Mouse (Mus musculus) inflammation-experienced regulatory T-cells, adult 6 months (primary cell): ENCODE data around the gene Dnaja1. TPM values are rescaled to one million over a fixed set of nuclear protein-coding genes. Genes with fewer than 3 reads are reported as not detected.

Experiments
- ATAC-seq: one replicate; pipeline ENCODE4 v1.8.0; 2017
- polyA plus RNA-seq, 3 experiments: library from polyadenylated mRNA; unstranded; fragments of 100-300 nt; shearing (Covaris generic); gene quantifications; one replicate each; pipeline ENCODE4 v1.2.1; 2017

Gene Dnaja1
- polyA plus RNA-seq: 100 to 1,000 TPM; 482 to 526 (median 512) TPM

DNA sequence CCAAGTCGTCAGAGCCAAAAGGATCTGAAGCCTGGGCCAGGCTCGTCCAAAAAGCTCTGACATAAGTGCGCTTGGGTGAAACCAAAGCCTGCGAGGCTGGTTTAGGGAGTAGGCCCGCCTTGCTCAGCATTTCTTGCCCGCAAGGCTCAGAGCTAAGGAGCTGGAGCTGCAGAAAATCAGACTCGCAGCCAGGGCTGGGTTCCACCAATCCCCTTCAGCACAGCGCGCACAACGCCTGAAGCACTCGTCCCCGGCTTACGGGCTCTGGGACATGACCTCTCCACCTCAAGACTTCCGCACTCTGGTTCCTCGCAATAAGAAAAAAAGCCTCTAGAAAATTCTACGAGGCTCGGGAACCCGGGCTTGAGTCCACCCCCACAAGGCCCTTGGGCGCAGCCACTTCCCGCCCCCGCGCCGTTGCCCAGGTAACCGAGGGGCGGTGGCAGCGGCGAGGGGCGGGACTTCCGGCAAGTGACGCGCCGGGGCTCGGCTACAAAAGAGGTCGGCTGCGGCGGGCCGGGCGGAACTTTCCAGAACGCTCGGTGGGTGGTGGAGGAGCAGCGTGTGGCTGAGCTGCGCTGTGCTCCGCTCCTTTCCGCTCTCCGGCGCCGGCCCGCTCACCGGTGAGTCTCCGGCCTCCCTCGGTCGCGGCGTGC, at the start of gene Dnaja1:
Gene Dnaja1 (plus strand): TSS at position 140 of the 656 bp plus-strand sequence.
- peak; percentile 73 for ATAC-seq

DNA sequence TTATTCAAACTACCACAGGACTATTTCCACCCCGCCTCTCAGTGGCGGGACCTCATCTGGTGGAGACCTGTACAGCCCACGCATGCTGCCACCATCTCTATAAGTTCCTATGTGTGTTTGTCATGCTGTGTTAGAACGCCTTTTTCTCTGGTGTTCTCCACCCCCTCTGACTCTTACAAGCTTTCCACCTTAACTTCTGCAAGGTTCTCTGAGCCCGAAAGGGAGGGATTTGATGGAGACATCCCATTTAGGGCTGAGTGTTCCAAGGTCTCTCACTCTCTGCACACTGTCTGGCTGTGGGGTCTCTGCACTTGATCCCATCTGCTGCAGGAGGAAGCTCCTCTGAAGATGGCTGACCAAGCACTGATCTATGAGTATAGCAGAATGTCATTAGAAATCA, 48.4 kb upstream of the Dnaja1 start:
- no peak for ATAC-seq

DNA sequence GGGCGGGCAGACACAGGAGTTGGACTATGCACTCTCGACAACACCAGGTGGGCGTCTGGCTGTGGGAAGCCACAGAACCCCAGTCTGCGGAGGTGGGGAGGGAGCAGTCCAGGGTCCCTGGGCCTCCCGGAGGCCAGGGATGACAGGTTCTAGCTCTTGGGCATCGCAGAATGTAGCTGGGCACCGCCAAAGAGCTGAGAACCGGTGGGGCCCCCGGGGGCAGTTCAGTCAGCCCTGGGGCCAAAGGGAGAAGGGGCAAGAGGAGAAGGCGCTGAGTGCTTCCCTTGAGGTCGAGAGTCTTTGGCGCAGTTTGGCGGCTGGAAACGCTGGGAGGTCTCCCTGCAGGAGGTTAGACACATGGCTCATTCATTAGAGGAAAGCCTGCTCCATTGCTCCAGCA, 45.6 kb upstream of the Dnaja1 start:
- no peak for ATAC-seq

DNA sequence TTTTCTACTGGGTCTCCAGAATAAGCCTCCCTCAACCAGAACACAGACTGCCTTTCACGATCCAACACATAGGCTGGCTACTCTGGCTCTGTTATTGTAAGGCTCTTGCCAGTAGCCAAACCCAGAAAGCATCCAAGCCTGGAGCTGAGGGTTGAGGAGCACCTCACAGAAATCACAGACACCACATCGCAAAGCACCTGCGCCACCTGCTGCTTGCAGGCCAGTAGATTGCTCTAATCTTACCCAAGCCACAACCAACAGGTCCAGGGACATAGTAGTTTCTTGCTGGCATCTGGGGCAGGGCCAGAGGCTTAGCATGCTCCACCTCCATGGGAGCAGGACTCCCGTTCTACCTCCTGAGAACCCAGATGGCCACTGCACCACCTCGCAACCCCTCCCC, 44.8 kb upstream of the Dnaja1 start:
- ATAC-seq: no peak

DNA sequence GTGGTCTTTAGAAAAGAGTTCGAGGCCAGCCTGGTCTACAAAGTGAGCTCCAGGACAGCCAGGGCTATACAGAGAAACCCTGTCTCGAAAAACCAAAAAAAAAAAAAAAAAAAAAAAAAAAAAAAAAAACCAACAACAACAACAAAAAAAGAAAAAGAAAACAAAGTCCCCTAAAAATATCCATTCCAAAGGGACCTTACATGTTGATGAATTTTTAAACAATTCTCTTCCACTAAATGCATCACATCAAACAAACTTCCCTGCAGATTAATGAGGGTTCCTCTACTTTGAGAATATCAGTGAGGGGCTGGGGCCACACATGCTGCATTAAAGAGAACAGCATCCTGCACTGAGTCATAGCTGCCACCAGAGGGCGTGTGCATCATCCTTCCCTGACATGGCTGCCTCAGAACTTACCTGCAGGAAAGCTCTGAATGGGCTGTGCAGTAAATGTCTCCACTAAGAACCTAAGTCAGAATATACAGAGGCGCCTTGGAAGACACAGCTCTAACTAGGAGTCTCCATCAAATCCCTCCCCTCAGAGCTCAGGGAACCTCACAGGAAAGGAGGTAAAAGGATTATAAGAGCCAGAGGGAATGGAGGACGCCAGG, 41.6 kb upstream of the Dnaja1 start:
- ATAC-seq: peak; percentile 92

DNA sequence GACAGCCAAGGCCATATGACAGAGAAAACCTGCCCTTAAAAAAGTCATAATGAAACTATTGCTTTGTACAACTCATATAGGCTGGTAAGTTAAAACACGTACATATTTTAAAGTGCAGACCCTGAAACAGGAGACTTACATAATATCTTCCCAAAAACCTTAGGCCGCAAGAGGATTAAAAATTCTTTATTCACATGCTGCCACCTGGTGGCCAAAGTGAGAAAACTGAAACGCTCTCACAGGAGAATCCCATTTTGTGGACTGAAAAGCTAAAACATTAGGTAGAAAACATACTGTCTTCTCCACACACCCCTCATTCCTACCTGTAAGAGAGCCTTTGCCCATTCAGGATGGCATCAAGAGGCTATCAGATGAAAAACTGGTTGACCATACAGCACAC, 40.0 kb upstream of the Dnaja1 start:
- no peak for ATAC-seq

DNA sequence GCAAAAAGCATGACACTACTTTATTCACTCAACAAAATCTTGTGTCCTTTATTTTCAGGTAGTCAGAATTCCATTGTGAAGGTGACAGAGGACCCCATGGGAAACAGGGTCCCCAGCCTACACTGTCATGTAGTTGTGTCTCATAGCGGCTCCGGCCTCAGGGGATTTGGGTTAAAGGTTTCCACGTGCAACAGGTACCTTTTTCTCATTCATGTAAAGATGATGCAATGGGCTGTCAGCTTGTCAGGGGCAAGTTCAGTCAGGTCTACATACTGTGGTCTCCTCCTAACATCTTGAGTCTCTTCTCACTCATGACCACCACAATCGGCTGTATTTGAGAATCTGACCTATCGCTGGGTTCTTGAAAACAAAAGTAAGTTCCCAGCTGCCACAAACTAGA, 39.6 kb upstream of the Dnaja1 start:
- ATAC-seq: no peak

DNA sequence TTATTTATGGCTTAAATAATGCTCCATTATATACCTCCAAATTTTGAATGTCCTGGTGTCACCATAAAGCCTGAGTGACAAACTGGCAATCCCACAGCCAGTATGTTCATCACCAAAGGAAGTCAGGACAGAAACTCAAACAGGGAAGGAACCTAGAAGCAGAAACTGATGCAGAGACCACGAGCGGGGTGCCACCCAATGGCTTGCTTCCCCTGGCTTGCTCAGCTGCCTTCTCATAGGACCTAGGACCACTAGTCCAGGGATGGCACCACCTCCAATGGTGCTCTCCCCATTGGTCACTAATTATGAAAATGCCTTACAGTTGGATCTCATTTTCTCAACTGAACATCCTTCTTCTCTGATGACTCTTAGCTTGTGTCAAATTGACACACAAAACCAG, 38.6 kb upstream of the Dnaja1 start:
- ATAC-seq: no peak

DNA sequence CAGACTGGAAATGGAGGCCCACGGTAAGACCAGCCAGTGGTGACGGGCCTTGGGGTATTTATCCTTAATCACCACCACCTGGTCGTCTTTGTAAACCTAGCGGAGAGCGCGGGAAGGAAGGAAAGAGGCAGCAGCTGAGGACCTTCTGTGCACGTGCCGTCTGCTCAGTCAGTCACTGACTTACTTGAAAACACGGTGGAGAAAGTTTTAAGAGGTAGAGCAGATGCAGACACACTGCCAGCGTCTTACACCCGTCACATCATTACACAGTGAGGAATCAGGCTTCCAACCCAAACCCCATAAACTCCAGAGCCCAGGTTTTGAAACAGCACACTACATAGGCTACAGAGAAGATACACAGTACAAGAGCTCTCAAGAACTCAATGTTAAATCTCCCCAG, 30.9 kb upstream of the Dnaja1 start:
- ATAC-seq: no peak

DNA sequence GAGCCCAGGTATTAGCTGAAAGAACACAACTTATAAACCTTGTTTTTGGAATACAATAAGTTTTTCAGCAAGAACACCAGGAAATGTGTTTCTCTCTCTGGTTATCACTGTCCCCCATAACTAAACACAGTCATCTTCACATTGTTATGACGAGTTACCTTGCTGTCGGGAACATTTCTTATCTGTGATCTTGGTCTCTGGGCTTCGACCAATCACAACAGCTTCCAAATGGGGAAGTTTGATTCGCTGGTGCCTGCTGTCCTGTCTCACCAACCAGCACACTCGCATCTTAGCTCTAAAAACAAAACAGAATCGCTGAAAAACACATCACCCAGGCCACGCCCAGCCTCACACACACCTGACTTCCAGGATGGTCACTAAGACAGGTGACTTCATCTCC, 24.9 kb upstream of the Dnaja1 start:
- ATAC-seq: no peak

DNA sequence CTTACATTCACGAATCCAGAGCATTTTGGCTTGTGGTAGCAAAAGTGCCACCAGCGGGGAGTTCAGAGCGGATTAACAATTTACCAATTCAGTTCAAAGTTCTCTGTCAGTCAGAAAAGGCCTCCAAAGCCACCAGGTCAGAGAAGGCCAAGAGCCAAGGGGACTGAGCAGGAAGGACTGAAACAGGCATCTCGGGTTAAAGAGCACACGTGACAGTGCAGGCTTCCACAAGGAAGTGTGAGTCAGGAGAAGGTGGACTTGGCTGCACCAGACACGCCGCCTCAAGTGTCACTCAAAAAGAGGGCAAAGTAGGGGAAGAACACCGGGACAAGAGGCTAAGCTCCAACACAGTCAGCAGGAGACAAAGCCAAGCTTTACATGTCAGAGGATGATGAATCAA, 21.7 kb upstream of the Dnaja1 start:
- no peak for ATAC-seq

DNA sequence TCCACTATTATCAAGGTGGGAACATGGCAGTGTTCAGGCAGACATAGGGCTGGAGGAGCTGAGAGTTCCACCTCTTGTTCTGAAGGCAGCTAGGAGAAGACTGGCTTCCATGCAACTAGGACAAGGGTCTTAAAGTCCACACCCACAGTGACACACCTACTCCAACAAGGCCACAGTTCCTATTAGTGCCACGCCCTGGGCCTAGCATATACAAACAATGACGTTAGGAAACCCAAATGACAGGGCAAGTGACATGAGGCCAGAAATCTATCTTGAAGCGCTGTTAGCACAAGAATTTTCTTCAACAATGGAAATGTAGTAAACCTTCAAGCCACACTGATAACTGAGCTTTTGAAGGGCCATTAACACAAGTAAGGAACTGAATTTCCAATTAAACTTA, 20.2 kb upstream of the Dnaja1 start:
- no peak for ATAC-seq

DNA sequence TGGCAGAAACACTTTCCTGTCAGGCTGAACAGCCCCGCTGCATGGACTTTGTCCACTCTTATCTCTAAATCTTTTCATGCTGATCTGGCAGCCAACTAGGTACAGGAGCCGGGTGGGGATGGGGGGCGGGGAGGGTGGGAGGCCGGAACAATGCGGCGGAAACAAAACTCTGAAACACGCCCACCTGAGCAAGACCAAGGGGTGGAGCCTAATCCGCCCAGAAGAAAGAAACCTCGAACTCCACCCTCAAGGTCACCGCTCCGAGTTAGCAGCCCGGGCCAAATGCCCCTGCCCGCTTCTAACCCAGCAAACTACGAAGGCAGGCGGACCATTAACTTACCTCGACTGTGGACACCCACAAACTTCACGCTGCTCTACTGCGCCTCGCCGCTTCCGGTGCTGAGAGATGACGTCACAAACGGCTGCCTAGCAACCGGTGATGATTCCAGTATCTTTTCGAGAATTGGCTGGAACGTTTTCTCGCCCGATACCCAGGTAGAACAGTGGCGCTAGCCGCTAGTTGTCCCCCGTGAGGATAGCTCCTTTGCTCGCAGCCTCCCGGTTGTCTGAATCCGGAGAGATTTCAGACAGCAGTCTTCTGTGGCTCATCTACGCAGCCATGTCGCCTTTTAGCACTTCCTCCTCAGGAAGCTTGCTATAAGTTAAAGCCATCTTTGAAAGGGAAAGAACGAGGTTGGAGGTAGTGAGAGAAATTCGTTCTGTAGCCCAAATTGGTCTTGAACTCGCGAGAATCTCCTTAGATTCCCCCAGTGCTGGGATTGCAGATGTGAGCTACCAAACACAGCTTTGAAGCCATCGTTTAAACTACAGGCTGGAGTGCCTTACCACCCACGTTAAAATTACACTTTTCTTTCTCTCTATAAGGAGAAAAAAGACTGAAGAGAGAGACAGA, 18.9 kb upstream of the Dnaja1 start, which contains the start of gene Aptx:
Gene Aptx (minus strand): TSS at position 398 of the 913 bp plus-strand sequence.
- peak; percentile 96 for ATAC-seq

DNA sequence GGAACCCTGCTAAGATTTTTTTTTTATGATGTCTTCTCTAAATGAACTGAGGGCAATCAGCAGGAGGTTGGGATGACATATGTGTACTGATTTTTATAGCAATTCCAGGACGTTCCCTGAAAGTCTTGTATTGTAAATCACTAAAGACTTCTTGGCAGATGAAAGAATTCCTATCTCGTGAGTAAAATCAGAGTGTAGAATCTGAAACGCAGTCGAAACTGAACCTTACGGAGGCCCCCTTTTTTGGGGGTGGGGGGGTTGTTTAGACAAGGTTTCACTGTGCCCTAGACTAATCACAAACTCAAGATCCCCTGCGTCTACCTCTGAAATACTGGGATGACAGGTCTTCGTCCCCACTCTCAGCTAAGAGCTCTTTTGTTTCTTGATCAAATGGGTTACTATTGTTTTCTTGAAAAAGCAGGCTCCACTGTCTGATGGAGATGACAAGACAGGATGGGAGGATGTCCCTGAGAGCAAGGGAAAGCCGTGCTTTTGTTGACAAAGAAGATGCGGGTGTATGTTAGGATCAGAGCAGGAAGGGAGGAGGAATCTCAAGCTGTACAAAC, 18.2 kb upstream of the Dnaja1 start:
- no peak for ATAC-seq

DNA sequence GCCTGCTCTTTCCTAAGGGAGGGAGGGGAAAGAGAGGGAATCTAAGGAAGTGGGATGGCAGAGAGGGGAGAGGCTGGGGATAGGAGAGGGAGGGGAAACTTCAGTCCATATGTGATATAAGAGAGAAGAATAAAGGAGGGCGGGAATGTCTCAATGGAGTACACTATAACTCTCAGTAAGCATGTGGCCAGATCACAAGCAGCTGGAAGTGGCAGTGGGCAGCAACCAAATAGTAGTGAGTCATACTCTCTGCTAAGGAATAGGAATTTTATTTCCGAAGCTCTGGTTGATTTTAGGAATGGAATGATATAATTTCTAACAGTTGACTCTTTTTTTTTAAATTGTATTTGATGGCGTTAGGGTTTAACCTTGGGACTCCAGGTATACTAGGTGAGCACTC, 4.8 kb upstream of the Dnaja1 start:
- ATAC-seq: no peak

DNA sequence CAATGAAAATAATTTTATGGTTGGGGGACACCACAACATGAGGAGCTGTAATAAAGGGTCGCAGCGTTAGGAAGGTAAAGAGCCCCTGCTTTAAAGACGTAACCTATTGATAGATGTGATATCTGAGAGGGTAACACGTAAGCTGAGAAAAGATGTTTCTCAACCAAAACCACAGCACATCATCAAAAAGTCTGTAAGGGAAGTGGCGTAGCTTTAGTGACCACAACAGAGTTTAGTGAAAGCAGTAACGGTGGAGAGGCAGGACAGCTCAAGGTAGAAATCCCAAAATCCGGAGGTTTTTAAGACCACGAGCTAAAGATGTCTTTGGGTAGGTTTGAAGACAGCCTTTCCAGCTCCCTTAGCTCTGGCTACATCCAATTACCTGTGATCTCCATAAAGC, 1.0 kb upstream of the Dnaja1 start:
- peak; percentile 53 for ATAC-seq

DNA sequence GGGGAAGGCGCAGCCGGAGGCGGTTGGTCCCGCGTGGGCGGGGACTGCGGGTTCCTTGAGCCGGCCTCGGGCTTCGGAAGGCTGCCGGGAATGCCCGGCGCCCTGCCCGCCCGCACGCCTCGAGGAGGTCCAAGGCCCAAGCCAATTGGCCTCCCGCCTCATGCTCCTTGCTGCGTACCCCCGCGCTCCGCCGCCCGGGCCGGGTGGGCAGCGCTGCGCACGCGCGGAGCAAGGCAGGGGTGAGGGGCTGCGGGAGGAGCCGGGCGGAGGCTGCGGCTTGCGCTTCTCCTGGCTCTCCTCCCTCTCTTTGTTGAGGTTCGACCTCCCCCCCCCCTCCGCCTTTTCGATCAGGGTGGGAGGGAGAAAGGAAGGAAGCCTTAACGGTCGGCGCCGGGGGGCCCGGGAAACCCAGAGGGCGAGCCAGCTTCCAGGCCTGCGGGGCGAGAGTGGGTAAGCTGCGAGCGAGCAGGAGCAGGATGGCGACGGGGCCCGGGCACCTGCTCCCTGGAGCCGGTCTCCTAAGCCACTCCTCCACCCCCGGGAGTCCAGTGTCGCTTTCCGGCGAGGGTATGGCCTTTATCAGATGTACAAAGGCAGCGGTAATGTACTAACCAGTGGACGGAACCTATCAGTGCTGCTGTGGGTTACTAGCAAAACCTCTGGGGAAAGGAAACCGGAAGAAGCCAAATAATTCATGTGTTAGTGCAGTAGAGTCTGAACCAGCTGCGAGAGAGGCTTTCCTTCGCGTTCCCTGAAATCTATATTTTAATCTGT, 924 bp downstream of the Dnaja1 start:
- peak; percentile 46 for ATAC-seq

DNA sequence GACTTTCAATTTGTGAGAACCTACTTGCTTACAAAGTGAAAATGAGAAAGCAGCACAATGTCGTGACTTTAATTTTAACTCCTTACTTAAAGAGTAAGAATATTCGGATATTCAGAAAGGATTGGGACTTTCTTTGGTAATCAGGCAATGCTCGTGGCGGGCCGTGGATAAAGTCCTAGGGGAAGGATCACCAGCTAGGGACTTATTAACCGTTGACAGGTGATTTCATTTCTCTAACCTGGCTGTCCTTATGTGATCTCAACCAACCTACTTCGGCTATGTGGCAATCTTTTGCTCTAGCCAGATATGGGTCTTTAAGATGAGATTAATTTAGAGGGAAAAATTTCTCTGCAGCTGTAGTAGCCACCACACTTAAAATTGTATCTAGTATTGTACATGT, 3.2 kb downstream of the Dnaja1 start:
- no peak for ATAC-seq

DNA sequence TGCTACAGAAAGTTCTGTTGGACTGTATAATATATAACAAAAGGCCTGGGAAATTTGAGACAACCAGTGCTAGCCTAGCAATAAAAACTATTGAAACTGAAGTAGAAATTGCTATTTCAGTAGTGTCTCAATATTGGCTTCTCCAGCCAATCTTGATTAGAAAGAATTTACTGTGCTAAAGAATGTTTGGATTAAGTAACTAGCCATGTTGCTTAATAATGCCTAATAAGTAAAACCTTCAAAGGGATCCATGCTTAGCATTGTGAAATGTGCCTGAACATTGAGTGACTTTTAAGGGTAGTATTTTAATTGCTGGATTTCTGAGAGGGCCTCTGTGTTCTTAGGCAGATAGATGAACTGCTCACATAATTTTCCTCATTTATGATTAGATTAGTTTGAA, 3.6 kb downstream of the Dnaja1 start:
- no peak for ATAC-seq

DNA sequence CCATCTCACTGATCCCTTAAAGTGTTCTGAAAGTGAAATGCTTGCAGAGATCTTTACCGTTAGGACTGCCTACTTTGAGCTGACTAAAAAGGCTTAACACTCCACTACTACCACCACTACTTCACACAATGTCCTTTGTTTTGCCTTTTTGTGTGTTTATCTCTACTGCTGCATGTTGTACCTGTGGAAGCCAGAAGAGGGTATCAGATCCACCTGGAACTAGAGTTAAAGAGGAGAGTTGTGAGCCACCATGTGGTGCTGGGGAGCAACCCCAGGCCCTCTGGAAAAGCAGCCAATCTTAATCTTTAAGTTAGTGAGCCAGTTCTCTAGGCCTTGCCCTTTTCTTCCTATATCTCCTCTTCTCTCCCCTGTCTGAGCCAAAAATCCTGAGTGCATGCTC, 5.3 kb downstream of the Dnaja1 start:
- ATAC-seq: no peak

DNA sequence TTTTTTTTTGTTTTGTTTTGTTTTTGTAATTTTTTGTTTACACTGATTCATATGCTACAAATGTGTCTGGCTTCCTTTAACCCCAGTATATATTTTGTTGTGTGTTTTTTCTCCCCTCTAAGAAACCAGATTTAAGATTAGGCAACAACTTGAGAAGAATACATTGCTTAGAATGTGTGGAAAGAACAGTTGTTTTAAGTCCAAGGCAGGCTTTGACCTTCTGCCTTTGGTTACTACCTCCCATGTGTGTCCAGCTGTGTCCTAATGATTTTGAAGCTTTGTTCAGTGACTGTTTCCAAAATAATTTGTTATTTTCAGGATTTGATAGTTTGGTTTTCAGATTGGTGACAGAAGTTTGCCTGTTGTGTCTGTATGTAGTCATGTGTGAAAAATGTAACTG, 9.3 kb downstream of the Dnaja1 start:
- no peak for ATAC-seq

DNA sequence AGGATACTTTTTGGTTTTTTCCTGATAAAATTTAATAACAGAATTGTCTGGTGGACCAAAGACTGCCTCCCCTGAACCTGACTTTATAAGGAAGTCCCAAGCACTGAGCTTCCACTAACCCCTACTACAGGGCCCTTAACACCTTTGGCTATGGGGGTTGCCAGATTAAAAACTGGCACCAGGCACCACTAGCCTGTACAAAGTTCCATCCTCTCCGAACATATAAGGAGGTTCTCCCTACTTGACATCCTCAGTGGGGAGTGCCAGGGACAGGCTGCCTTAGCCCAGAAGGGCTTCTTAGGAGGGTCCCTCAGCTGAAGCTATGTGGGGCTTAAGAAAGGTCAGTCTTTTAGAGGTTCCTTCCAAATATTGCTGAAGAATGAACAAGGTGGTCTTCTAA, 13.4 kb downstream of the Dnaja1 start:
- no peak for ATAC-seq
